Mouse (Mus musculus): ENCODE data around the gene Orc5.

- TF ChIP-seq EP300 (IDR thresholded peaks at IDR 0.05; ENCODE audit: low read depth) (no peak), CTCF (IDR thresholded peaks at IDR 0.05; ENCODE audit: low read depth) (no peak)
These were observed 6.5 kb upstream of the Orc5 start for GRCm38 (mm10) chr5:22556713-22557112.
